Mouse (Mus musculus) common myeloid progenitor, adult 5-6 weeks (primary cell): ENCODE results near the gene Bcl9. TPM values are rescaled to one million over a fixed set of nuclear protein-coding genes. Genes with fewer than 3 reads are reported as not detected.

Source experiments
- ATAC-seq: replicated peaks from 2 replicates; pipeline ENCODE4 v1.8.0; 2016; ENCODE audit warnings: low read depth, mild to moderate bottlenecking, moderate TSS enrichment, inconsistent platforms; ENCODE audit not compliant: poor library complexity, severe bottlenecking
- total RNA-seq: library from RNA; stranded (forward); fragments of 200-1000, 187-1606 nt; gene quantifications from 2 replicates; pipeline ENCODE4 v1.2.3, GENCODE M21; 2017

Gene Bcl9
- total RNA-seq, 1 experiment from 2014 or later = 6.6 TPM

DNA sequence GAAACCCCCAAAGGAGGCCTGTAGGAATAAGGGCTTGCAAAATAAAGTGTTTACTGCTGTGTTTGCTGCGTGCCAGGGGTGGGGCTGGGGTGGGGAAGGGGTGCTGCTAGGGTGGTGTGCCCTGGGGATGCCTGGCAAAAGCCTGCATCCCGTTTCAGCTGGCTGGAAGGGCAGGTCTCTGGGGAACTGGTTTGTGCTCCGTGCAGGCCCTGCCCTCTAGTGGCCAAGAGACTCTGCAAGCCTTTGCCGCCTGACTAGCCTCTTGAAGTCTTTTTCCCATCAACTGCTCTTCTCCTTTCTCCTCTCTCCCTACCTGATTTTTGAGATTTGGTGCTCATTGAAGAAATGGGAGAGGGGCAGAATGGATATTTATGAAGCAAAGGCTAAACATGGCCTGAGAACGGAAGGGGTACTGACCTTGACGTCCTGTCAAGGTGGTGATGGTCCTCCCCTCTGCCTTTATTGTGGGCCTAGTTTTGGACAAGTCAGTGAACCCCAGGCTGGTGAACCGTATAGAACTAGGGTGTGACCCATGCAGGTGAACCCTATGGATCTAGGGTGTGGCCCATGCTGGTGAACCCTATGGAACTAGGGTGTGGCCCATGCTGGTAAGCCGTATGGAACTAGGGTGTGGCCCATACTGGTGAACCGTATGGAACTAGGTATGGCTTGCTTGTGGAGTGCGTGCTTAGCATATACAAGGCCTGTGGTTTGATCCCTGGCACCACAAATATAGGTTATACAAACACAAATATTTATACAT, 112.4 kb downstream of the Bcl9 start:
- peak; percentile 73 for ATAC-seq

DNA sequence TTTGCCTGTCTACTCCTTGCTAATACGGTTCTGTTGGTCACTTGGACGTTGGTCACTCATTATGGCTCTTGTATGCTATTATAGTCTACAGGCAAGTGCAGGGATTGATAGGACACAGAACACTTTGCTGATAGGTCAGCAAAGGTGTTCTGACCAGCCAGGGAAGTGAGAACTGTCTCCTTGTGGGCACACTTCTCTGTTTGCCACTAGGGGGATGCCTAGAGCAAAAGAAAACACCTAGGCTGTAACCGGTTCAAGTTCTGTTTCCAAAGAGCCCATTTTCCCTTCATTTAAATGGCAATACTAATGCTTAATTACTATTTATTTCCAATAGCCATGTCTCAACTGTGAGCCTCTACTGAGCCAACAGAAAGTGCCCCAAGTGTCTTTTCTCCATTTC, 113.9 kb downstream of the Bcl9 start:
- ATAC-seq = peak; percentile 69

DNA sequence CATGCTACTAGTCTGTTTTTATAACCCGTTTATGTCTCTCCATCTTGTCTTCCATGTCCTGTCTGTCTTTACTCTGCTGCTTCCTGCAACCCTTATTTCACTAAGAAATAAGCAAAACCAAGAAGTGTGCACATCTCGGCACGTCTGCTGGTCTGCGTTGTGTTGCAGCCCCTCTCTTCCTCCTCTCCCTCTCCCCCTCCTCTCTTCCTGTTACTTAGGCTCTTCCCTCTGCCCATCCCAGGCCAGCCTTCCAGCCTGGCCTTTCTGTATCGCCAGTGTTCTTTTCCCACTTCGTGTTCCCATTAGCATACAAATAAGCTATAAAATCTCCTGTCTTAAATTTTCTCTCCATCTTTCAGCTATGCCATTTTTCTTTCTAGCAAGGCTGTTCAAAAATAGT, 117.2 kb downstream of the Bcl9 start:
- ATAC-seq = no peak

DNA sequence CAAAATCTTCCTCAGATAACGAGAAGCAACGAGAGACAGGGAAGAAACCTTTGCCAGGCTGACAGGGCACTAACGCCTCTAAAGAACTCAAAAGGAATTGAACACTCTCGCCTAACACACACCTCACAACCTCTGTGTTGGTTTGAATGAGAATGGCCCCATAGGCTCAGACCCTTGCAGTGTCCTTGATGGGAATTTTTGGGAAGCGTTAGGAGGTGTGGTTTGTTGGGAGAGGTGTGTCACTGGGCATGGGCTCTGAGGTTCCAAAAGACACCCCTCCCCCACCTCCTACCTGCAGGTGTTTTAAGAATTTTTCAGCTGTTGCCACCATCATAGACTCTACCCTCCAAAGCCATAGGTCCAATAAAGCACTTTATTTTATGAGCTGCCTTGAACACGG, 118.8 kb downstream of the Bcl9 start:
- no peak for ATAC-seq

DNA sequence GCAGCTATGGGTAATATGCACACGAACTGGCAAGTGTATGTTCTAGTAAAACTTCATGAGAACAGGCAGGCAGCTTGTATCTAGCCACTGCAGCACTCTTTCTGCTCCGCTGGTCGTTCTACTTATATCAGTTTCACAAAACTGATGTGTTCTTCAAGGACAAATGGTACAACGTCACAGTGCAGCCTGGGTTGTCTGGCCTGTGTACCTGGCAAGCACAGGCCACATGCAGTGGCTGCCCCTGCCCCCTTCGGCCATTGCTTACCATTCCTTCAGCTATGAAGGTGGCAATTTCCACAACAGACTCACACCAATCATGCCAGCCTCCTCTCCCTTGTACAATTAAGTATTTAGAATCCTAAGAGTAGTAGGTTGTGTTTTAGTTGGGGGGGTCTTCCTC, 125.1 kb downstream of the Bcl9 start:
- no peak for ATAC-seq

DNA sequence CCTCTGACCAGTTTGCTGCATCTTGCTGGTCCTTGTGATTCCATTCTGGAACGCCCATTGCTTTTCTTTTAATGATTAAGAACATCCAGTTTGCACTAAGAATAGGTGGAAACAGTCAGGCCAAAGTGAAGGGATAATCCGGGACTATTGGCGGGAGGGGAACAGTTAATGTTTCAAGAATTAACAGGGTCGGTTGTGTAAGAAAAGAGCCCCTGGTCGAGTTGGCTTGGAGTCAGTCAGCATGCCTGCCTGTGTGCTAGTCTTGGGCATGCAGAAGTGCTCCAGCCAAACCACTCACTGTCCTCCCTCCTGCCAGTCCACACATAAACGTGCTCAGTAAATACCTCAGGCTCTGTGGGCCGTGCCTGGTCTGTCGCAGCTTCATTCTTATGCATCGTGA, 125.5 kb downstream of the Bcl9 start:
- no peak for ATAC-seq

DNA sequence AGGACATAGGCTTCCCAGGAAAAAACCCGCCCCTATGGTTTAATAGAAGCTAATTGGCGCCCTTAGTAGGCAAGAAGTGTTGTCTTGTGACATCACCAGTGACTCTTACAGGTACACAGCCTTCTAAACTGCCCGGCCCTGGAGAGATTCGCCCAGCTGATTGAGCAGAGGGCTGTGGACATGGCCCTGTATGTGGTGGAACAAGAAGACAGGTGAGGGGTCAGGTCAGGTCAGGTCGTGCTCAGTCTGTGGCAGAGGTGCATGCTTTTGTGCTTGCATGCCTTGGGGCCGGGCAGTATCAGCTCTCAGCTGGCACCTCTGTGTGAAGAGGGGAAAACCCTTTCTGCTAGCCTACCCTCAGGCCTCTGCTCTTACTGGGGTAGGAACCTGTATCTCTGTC, 126.2 kb downstream of the Bcl9 start:
- ATAC-seq = no peak

DNA sequence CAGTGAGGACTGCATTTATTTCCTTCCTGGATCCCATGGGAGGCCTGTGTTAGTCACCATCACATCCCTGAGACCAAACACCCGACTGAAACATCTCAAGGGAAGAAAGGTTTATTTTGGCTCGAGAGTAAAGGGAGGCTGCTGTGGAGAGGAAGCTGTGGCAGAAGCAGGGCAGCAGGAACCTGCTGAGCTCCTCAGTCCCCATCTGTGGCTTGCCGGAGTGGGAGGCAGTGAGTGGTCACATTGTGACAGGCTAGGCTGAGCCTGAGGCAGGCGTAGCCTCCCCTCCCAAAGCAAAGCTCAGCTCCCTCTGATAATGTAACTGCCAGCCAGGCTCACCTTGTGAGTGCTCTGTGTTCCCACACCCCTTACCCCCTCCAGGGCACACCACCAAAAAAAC, 130.6 kb downstream of the Bcl9 start:
- ATAC-seq = no peak

DNA sequence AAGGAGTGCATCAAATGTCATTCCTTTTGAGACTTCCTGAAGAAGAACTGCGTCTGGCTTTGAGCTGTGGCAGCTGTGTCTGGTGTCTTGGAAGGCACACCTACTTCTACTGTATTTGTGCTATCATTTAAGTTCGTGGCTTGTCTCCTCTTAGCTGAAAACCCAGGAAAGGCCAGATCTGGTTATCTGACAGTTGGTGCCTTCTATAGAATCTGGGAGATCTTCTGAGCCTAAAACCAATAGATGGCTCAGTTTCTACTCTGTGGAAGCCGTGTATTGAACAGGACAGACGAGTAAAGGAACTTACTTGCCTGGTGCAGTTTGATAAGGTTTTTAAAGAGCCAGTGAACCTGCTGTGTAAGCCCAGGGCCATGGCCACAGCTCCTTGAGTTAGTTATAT, 133.2 kb downstream of the Bcl9 start:
- peak; percentile 55; the same call in 1 of the 2 replicates for ATAC-seq

DNA sequence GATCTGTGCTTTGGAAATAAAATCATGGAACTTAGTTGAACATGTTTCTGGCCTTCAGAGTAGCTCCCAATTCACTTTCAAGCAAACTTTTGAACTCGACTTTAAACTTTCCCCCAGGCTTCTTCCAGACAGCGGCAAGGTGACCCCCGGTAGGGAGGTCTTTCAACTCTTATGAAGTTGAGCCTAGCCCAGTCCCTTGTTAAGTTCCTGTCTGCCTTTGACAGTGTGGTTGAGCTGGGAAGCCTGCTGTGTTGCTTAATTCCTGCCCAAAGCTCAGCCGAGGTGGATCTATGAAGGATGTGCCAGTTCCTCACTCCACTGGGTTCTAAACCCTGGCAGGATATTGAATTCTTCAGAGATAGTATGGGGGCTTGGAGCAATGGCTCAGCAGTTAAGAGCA, 135.9 kb downstream of the Bcl9 start:
- no peak for ATAC-seq

DNA sequence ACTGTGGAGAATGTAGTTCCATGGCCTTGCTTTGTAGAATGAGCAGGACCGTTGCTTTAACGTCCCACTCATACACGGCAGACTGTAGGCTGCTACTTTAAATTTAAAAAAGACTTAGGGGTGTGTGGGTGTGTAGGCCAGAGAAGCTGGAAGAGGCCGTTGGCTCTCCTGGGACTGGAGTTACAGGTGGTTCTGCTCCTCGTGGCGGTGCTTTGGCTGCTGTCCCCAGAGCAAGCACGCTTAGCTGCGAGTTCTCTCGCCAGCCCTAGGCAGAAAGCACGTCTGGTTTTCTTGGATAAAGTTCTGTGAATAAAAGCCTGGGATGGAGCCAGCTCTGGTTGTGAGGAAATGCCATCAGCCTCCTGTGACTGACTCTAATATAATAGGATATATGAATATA, 136.8 kb downstream of the Bcl9 start:
- ATAC-seq = no peak

DNA sequence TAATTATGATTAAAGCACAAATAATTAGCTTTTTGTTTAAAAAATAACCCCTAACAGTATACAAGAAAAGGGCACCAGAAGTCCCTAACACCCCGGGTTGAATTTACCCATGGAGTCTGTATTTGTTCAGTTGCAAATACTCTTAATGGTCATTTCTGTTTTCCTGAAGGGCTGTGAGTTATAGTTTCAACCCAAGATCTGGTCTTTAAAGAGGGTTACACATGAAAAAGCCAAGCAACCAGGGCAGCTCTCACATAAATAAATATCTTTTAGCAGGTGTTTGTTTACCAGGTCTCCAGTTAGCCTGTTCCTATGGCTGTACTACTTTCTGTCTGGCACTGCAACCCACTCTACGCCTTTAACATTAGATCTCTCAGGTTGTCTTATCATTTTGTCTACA, 137.7 kb downstream of the Bcl9 start:
- no peak for ATAC-seq

DNA sequence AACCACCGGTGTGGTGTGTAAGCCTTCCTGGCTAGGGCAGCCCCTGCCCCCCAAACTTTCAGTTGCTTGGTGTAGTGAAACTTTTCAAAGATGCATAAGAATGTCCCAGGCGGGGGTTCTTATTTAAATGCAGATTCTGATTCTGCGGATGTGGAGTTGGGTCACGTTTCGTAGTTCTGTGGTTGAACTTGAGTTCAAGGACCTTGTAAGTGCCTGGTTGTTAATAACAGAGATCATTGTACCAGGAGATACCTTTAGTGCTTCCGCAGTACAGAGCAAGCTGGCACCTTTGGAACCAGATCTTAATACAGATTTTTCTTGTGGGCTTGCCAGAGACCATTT, 138.2 kb downstream of the Bcl9 start:
- ATAC-seq = no peak

DNA sequence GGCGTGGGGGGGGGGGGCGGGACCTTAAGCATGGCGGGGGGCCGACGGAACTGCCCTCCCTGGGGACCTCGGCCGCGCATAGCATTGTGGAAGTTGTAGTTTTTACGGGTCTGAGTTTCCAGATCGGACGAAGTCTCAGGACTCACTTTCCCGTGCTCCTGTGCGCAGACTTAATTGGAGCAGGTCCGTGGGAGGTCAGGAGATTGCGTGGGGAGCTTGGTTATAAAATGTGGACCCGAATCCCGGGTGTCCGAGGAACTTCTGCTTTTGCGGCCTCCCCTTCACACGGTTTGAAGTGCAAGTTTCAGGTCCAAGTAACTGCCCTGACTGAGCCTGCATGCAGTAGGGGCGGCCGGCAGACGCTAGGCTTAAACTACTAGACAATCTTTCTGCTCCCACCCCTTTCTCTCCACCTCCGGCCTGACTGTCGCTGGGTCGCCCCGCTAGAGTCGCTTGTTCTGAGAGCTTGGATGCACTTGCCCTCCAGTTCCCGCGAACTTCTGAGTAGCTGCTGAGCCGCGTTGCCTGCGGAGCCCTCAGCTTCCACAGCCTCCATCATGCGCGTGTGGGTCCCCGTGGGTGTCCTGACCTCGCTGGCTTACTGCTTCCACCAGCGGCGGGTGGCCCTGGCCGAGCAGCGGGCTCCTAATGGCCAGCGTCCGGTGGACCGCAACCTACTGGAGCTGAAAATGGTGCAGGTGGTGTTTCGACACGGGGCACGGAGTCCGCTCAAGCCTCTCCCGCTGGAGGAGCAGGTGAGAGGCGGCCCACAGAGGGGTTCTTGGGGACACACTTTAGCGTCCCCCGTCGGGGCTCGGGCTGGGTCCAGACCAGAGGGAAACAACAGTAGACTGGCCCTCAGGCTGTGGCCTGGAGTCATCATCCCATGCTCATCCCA, 138.9 kb downstream of the Bcl9 start, which contains the start of gene Acp6:
Gene Acp6, plus strand, starts transcription at position 167 of the 898 bp plus-strand sequence.
- ATAC-seq = peak; percentile 92

DNA sequence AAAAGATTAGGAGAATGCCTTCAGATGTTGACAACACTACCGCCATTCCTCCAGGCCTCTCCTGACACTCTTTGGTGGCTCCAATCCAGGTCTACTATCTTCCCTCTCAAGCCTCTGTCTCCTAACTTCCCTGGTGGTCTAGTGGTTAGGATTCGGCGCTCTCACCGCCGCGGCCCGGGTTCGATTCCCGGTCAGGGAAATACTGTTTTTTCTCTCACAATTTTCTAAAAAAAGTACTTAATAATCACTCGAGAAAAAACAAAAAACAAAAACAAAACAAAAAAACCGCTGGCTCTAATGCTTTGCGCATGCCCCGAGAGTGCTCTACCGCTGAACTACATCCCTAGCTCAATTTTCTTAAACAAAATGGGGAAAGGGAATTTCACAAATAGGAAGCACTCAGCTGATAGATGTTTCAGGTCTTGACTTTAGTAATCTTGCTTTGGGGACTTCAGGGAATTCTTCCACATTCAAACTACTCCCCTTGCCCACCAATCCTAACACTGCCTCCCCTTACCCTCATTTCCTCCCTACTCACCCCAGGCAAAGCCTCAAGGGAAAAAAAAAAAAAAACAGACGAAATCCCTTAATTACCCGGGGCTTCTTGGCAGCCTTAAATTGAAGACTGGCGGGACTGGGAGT, 139.6 kb downstream of the Bcl9 start:
- ATAC-seq = no peak; the same call in 1 of the 2 replicates

DNA sequence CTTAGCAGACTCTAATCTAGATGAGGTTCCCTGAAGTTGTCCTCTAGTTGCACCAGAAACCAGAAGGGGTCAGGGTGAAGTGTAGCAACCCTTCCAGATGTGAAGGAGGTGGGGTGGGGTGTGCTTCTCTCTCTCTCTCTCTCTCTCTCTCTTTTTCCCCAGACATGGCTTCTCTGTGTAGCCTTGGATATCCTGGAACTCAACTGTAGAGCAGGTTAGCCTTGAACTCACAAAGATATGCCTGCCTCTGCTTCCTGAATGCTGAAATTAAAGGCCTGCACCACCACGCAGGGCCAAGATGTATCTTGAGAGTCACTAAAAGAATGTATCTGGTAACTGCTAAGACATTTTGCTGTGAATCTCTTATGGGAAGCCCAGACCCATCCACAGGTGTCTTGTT, 140.4 kb downstream of the Bcl9 start:
- no peak for ATAC-seq

DNA sequence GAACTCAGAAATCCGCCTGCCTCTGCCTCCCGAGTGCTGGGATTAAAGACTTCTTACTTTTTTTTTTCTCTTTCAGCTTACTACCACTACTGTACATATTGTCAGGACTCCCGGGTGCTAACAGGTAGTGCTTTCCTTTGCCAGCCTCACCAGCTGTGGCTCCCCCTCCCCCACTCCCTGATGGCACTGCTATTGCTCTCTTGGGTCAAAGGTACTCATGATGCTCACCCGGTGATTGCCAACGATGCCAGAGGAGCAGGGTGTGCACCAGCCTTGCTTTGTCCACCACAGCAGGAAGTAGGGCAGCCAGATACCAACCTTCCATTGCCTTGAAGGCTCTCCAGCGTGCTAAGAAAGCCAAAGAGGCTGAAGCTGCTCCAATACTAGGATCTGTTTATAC, 141.3 kb downstream of the Bcl9 start:
- no peak for ATAC-seq
